Mouse (Mus musculus) liver, embryonic 12.5 days (tissue): ENCODE results near the gene Ptprm. TPM values are rescaled to one million over a fixed set of nuclear protein-coding genes. Genes with fewer than 3 reads are reported as not detected.

Experiments
- ATAC-seq: fragments of 200-750 bp; cut with Nextera tagmentation; 2 replicates; pipeline ENCODE4 v1.8.0; 2017; ENCODE audit warnings: moderate number of reproducible peaks, mild to moderate bottlenecking, moderate library complexity
- H3K27ac ChIP-seq: fragments of 300-500 bp; sonication (generic); 2 replicates; pipeline ENCODE4 v1.5.1; 2016; ENCODE audit warnings: mild to moderate bottlenecking
- H3K27me3 ChIP-seq: fragments of 300-500 bp; sonication (generic); replicated peaks from 2 replicates; pipeline ENCODE4 v1.6.1; 2016; ENCODE audit warnings: mild to moderate bottlenecking, moderate library complexity
- H3K36me3 ChIP-seq: fragments of 300-500 bp; sonication (generic); 2 replicates; pipeline ENCODE4 v1.6.1; 2016; ENCODE audit warnings: mild to moderate bottlenecking, moderate library complexity
- H3K4me1 ChIP-seq: fragments of 300-500 bp; sonication (generic); 2 replicates; pipeline ENCODE4 v1.6.1; 2016
- H3K4me2 ChIP-seq: fragments of 300-500 bp; sonication (generic); 2 replicates; pipeline ENCODE4 v1.6.1; 2016; ENCODE audit warnings: mild to moderate bottlenecking, moderate library complexity
- H3K4me3 ChIP-seq: fragments of 300-500 bp; sonication (generic); 2 replicates; pipeline ENCODE4 v1.5.1; 2016; ENCODE audit warnings: mild to moderate bottlenecking, moderate library complexity
- H3K9ac ChIP-seq: fragments of 300-500 bp; sonication (generic); 2 replicates; pipeline ENCODE4 v1.6.1; 2016; ENCODE audit warnings: mild to moderate bottlenecking, moderate library complexity
- H3K9me3 ChIP-seq: fragments of 300-500 bp; sonication (generic); replicated peaks from 2 replicates; pipeline ENCODE4 v1.6.1; 2016; ENCODE audit warnings: mild to moderate bottlenecking, moderate library complexity
- WGBS: fragments of 180-500 bp; shearing (Covaris S2); methylation state at CpG from one replicate; pipeline ENCODE4 v1.1.7; 2016; ENCODE audit not compliant: insufficient replicate concordance; 5-methylcytosine and 5-hydroxymethylcytosine counted together
- polyA plus RNA-seq: library from polyadenylated mRNA; unstranded; fragments of >200 nt; fragmentation: Nextera tagmentation; extraction: Ambion mirVana; gene quantifications from 2 replicates; pipeline ENCODE4 v1.2.1, GENCODE M21; 2016

Ptprm gene
- polyA plus RNA-seq, 1 experiment from 2014 or later, result 2.5 TPM

GRCm38 (mm10) chr17:67266270-67266669 lies 88.0 kb downstream of the Ptprm start:
- H3K27me3 ChIP-seq, result no peaks in the 10 kb centered on the region
- no peak overlapping the region for H3K4me2 ChIP-seq
- no peaks in the 10 kb centered on the region for H3K36me3 ChIP-seq
- H3K4me1 ChIP-seq, result no peaks in the 10 kb centered on the region
- H3K9me3 ChIP-seq, result no peaks in the 10 kb centered on the region
- ATAC-seq, result no peak
- 75% methylated on average over 6 of the region's 6 CpGs for WGBS
- H3K4me3 ChIP-seq, result no peak overlapping the region
- no peak overlapping the region for H3K27ac ChIP-seq
- no peak overlapping the region for H3K9ac ChIP-seq

GRCm38 (mm10) chr17:67265520-67265919 lies 88.7 kb downstream of the Ptprm start:
- 82% methylated on average over 4 of the region's 4 CpGs for WGBS
- no peak overlapping the region for H3K27ac ChIP-seq
- no peak overlapping the region for H3K4me2 ChIP-seq
- no peaks in the 10 kb centered on the region for H3K36me3 ChIP-seq
- no peaks in the 10 kb centered on the region for H3K27me3 ChIP-seq
- ATAC-seq, result no peak
- H3K4me3 ChIP-seq, result no peak overlapping the region
- no peaks in the 10 kb centered on the region for H3K9me3 ChIP-seq
- H3K4me1 ChIP-seq, result no peaks in the 10 kb centered on the region
- H3K9ac ChIP-seq, result no peak overlapping the region

GRCm38 (mm10) chr17:67264716-67265115 lies 89.5 kb downstream of the Ptprm start:
- Histone ChIP-seq H3K4me2 (no peak overlapping the region), H3K27ac (no peak overlapping the region), H3K4me1 (no peaks in the 10 kb centered on the region), H3K9me3 (no peaks in the 10 kb centered on the region), H3K27me3 (no peaks in the 10 kb centered on the region), H3K4me3 (no peak overlapping the region), H3K9ac (no peak overlapping the region), H3K36me3 (no peaks in the 10 kb centered on the region)
- no peak for ATAC-seq
- 71% methylated on average over 6 of the region's 6 CpGs for WGBS

GRCm38 (mm10) chr17:67263024-67263423 lies 91.2 kb downstream of the Ptprm start:
- no peaks in the 10 kb centered on the region for H3K27me3 ChIP-seq
- no peak overlapping the region for H3K27ac ChIP-seq
- H3K4me1 ChIP-seq, result no peaks in the 10 kb centered on the region
- ATAC-seq, result no peak
- H3K4me2 ChIP-seq, result no peak overlapping the region
- H3K9ac ChIP-seq, result no peak overlapping the region
- 0 out of 2 replicates have a peak, but pooled peaks cover 7% of the 10 kb centered on the region for H3K9me3 ChIP-seq
- H3K4me3 ChIP-seq, result no peak overlapping the region
- no peaks in the 10 kb centered on the region for H3K36me3 ChIP-seq
- WGBS, result 42% methylated on average over 1 of the region's 1 CpGs

- no peak overlapping the region for H3K4me3 ChIP-seq
- no peak overlapping the region for H3K4me2 ChIP-seq
- 75% methylated on average over 4 of the region's 4 CpGs for WGBS
- no peak overlapping the region for H3K27ac ChIP-seq
- H3K27me3 ChIP-seq, result no peaks in the 10 kb centered on the region
- ATAC-seq, result no peak
- H3K4me1 ChIP-seq, result no peaks in the 10 kb centered on the region
- 0 out of 2 replicates have a peak, but pooled peaks cover 8% of the 10 kb centered on the region for H3K9me3 ChIP-seq
- no peaks in the 10 kb centered on the region for H3K36me3 ChIP-seq
- H3K9ac ChIP-seq, result no peak overlapping the region
These were observed 94.2 kb downstream of the Ptprm start for GRCm38 (mm10) chr17:67260016-67260415.

- H3K27me3 ChIP-seq, result no peaks in the 10 kb centered on the region
- no peak overlapping the region for H3K4me3 ChIP-seq
- no peak overlapping the region for H3K27ac ChIP-seq
- ATAC-seq, result no peak
- WGBS, result 69% methylated on average over 5 of the region's 5 CpGs
- no peak overlapping the region for H3K4me2 ChIP-seq
- H3K4me1 ChIP-seq, result no peaks in the 10 kb centered on the region
- no peak overlapping the region for H3K9ac ChIP-seq
- no peaks in the 10 kb centered on the region for H3K36me3 ChIP-seq
- 0 out of 2 replicates have a peak, but pooled peaks cover 8% of the 10 kb centered on the region for H3K9me3 ChIP-seq
These were observed 96.5 kb downstream of the Ptprm start for GRCm38 (mm10) chr17:67257780-67258179.

- H3K9ac ChIP-seq, result no peak overlapping the region
- ATAC-seq, result no peak
- WGBS, result 63% methylated on average over 5 of the region's 6 CpGs
- H3K9me3 ChIP-seq, result 0 out of 2 replicates have a peak, but pooled peaks cover 8% of the 10 kb centered on the region
- no peaks in the 10 kb centered on the region for H3K4me1 ChIP-seq
- no peaks in the 10 kb centered on the region for H3K27me3 ChIP-seq
- no peak overlapping the region for H3K27ac ChIP-seq
- H3K4me3 ChIP-seq, result no peak overlapping the region
- H3K4me2 ChIP-seq, result no peak overlapping the region
- H3K36me3 ChIP-seq, result no peaks in the 10 kb centered on the region
These were observed 98.1 kb downstream of the Ptprm start for GRCm38 (mm10) chr17:67256171-67256570.

GRCm38 (mm10) chr17:67253445-67253844 lies 100.8 kb downstream of the Ptprm start:
- 0 out of 2 replicates have a peak, but pooled peaks cover 6% of the 10 kb centered on the region for H3K9me3 ChIP-seq
- no peak overlapping the region for H3K9ac ChIP-seq
- H3K27me3 ChIP-seq, result no peaks in the 10 kb centered on the region
- no peak overlapping the region for H3K27ac ChIP-seq
- no peaks in the 10 kb centered on the region for H3K4me1 ChIP-seq
- H3K36me3 ChIP-seq, result no peaks in the 10 kb centered on the region
- 63% methylated on average over 4 of the region's 4 CpGs for WGBS
- ATAC-seq, result no peak
- no peak overlapping the region for H3K4me2 ChIP-seq
- H3K4me3 ChIP-seq, result no peak overlapping the region

- Histone ChIP-seq H3K4me3 (no peak overlapping the region), H3K4me1 (no peaks in the 10 kb centered on the region), H3K27me3 (no peaks in the 10 kb centered on the region), H3K4me2 (no peak overlapping the region), H3K27ac (no peak overlapping the region), H3K9me3 (0 out of 2 replicates have a peak, but pooled peaks cover under 1% of the 10 kb centered on the region), H3K9ac (no peak overlapping the region), H3K36me3 (no peaks in the 10 kb centered on the region)
- WGBS, result 65% methylated on average over 6 of the region's 6 CpGs
- no peak for ATAC-seq
These were observed 101.3 kb downstream of the Ptprm start for GRCm38 (mm10) chr17:67252992-67253391.

- H3K36me3 ChIP-seq, result no peaks in the 10 kb centered on the region
- 60% methylated on average over 4 of the region's 4 CpGs for WGBS
- ATAC-seq, result no peak
These were observed 108.9 kb downstream of the Ptprm start for GRCm38 (mm10) chr17:67245273-67245875.

GRCm38 (mm10) chr17:67242774-67243495 lies 111.3 kb downstream of the Ptprm start:
- H3K4me3 ChIP-seq, result no peak overlapping the region
- no peak overlapping the region for H3K4me2 ChIP-seq
- ATAC-seq, result no peak
- no peaks in the 10 kb centered on the region for H3K27me3 ChIP-seq
- H3K9me3 ChIP-seq, result no peaks in the 10 kb centered on the region
- H3K27ac ChIP-seq, result no peak overlapping the region
- WGBS, result 73% methylated on average over 12 of the region's 12 CpGs
- no peaks in the 10 kb centered on the region for H3K4me1 ChIP-seq
- no peak overlapping the region for H3K9ac ChIP-seq
- no peaks in the 10 kb centered on the region for H3K36me3 ChIP-seq

More at GRCm38 (mm10) chr17:67245273-67245875, 108.9 kb downstream of the Ptprm start:
- Histone ChIP-seq H3K27me3 (no peaks in the 10 kb centered on the region), H3K4me1 (no peaks in the 10 kb centered on the region), H3K9me3 (no peaks in the 10 kb centered on the region), H3K9ac (no peak overlapping the region), H3K4me3 (no peak overlapping the region), H3K4me2 (no peak overlapping the region), H3K27ac (no peak overlapping the region)

GRCm38 (mm10) chr17:67241951-67242773 lies 112.1 kb downstream of the Ptprm start:
- Histone ChIP-seq H3K36me3 (no peaks in the 10 kb centered on the region), H3K9ac (no peak overlapping the region), H3K4me3 (no peak overlapping the region), H3K4me2 (no peak overlapping the region), H3K9me3 (no peaks in the 10 kb centered on the region), H3K4me1 (no peaks in the 10 kb centered on the region), H3K27me3 (no peaks in the 10 kb centered on the region), H3K27ac (no peak overlapping the region)
- 64% methylated on average over 10 of the region's 10 CpGs for WGBS
- ATAC-seq, result no peak
